Mouse (Mus musculus) lung, postnatal 0 days (tissue): Measurements from ENCODE around the gene Epb41l1.

Experiments
- CTCF ChIP-seq: IDR thresholded peaks from 2 replicates; pipeline ENCODE4 v1.5.1; 2016; ENCODE audit warnings: antibody characterized with exemption, mild to moderate bottlenecking
- EP300 ChIP-seq: IDR thresholded peaks from 2 replicates; pipeline ENCODE4 v1.6.1; 2016; ENCODE audit warnings: antibody characterized with exemption, mild to moderate bottlenecking, control low read depth

- TF ChIP-seq CTCF (no peak), EP300 (no peak)
These were observed 41.7 kb downstream of the Epb41l1 start for GRCm38 (mm10) chr2:156462154-156463029.
